Mouse (Mus musculus): ENCODE measurements at regions not wholly inside any gene's neighbourhood (a gene's known extent, or its start where the extent isn't known, plus 50 kb on each side); places are given as distances from the start of the nearest gene placed in this dataset.
A peak's percentile ranks its signal among the peaks of the same experiment; 100 is the strongest.

DNA sequence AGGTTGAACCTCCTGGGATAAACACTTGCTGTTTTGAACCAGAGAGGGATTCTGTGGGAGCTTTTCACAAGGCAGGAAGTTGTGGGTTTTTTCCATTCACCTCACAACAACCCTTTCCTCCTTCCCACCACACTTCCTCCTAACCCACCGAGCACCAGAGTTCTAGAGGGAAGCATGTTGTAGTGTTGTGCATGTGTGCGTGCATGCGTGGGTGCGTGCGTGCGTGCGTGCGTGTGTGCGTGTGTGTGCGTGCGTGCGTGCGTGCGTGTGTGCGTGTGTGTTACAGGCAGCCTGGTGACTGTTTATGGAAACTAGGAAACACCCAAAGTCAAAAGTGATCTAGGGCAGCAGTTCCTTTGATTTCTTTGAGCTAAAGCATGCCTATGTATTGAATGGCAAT lies 186.5 kb upstream of the Klf7 start:
- no peaks in the 10 kb centered on the region for H3K36me3 ChIP-seq
- H3K9me3 ChIP-seq (replicated peaks) = no peaks in the 10 kb centered on the region
- 60% methylated on average over 15 of the region's 15 CpGs for WGBS (ENCODE audit: insufficient replicate concordance)
- H3K9ac ChIP-seq = no peak overlapping the region
- DNase-seq (no peak), ATAC-seq (ENCODE audit: low read depth) (no peak)
- H3K27ac ChIP-seq = no peak overlapping the region
- no peak overlapping the region for H3K4me3 ChIP-seq (replicated peaks)
- H3K4me1 ChIP-seq (replicated peaks) = peaks cover 8% of the 10 kb centered on the region; the same call in 1 of the 2 replicates
- no peaks in the 10 kb centered on the region for H3K27me3 ChIP-seq
- no peak overlapping the region for H3K4me2 ChIP-seq

DNA sequence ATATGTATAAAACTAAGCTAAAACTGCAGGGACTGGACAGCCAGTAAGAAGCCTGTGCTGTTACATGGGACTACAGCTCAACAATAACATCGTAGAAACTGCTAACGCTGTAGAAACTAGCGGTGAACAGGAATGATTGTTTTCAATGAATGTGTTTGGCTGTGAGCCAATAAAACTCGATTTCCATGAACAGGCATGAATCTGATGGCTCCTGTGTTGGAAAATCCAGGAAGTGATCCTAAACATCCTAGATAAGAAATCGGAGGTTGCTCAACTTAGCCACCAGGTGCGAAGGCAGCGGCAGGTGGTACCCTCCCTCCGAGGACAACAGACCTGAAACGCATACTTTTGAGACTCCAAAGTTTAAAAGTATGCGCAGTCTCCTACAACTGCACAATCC lies 186.0 kb upstream of the Klf7 start:
- ATAC-seq (ENCODE audit: low read depth) = no peak
- H3K4me2 ChIP-seq = no peak overlapping the region

DNA sequence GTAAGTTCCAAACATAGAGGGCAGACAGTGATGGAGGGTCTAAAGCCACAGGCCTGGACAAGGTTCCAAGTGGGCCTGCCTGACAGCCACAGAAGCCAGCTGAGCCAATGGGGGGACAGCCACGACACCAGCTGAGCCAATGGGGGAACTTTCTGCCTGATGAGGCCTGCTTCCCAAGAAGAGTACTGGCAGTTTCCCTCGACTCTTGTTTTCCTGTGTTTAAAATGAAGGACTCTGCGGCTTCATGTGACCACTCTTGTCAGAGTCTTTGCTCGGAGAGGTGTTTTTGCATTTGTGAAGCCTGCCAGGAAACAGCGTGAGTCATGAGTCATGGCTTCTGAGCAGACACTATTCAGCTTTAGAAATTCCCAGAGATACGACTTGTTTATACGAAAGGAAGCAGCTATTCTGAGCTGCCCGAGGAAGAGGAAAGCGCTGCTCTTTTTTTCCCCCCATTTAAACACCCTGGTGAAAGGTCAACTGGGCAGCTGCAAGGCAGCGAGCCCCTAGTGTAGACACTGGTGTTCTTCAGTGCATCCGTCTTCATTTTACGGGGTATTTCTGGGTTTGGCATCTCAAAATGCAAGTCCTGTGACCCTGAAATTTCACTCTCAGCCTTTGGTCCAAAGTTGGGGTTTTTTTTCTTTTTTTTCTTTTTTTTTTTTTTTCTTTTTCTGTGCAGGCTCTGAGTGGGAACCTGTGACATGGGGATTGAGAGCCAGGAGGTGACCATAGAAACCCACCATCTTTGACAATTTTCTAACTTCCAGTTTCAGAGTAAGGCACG lies 183.5 kb upstream of the Klf7 start:
- no peak overlapping the region for H3K4me3 ChIP-seq (replicated peaks)
- no peak for DNase-seq
- no peaks in the 10 kb centered on the region for H3K36me3 ChIP-seq
- 26% methylated on average over 13 of the region's 13 CpGs for WGBS (ENCODE audit: insufficient replicate concordance)
- ATAC-seq (ENCODE audit: low read depth) = peak; percentile 50
- H3K9ac ChIP-seq = no peak overlapping the region
- no peaks in the 10 kb centered on the region for H3K27me3 ChIP-seq
- no peak overlapping the region for H3K4me2 ChIP-seq
- H3K9me3 ChIP-seq (replicated peaks) = no peaks in the 10 kb centered on the region
- peak overlapping the region; percentile 63 for H3K27ac ChIP-seq
- H3K4me1 ChIP-seq (replicated peaks) = peaks cover 17% of the 10 kb centered on the region; the same call in 1 of the 2 replicates

More for the DNA sequence above, 186.0 kb upstream of the Klf7 start:
- Histone ChIP-seq H3K4me3 (replicated peaks) (no peak overlapping the region), H3K27me3 (no peaks in the 10 kb centered on the region), H3K9me3 (replicated peaks) (no peaks in the 10 kb centered on the region), H3K9ac (no peak overlapping the region), H3K4me1 (replicated peaks) (peaks cover 11% of the 10 kb centered on the region; the same call in 1 of the 2 replicates), H3K36me3 (no peaks in the 10 kb centered on the region), H3K27ac (no peak overlapping the region)
- no peak for DNase-seq
- 52% methylated on average over 10 of the region's 10 CpGs for WGBS (ENCODE audit: insufficient replicate concordance)

DNA sequence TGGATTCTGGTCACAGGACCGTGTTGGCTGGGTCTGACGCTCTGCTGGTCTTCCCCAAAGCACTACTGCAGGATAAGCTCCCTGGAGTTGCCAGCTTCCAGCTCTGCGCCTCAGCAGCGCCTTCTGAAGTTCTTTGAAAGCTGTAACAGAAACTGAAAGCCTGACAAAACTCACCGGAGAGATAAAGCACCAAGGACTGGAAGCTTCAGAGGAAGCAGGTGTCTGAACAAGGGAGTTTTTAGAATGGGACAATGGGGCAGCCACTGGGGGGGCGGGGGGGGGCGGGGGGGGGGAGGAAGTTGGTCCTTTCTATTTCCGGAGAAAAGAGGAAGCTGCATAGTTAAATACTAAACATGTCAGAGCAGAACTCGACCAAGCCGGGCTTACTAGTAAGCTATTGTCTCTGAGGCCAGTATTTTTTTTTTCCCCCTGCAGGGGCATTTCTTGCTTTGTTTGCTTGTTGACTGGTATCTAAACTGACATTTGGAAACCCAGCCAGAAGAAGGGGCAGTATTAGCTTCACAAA lies 180.8 kb upstream of the Klf7 start:
- H3K4me1 ChIP-seq (replicated peaks) = peaks cover 17% of the 10 kb centered on the region; the same call in 1 of the 2 replicates
- no peaks in the 10 kb centered on the region for H3K27me3 ChIP-seq
- peak overlapping the region; percentile 43 for H3K4me2 ChIP-seq
- H3K27ac ChIP-seq = peak overlapping the region; percentile 50; the same call in 1 of the 2 replicates
- H3K4me3 ChIP-seq (replicated peaks) = peak overlapping the region; percentile 32
- no peaks in the 10 kb centered on the region for H3K9me3 ChIP-seq (replicated peaks)
- WGBS (ENCODE audit: insufficient replicate concordance) = 3% methylated on average over 10 of the region's 10 CpGs
- peak; percentile 34; the same call in 1 of the 2 replicates for ATAC-seq (ENCODE audit: low read depth)
- DNase-seq = no peak
- no peak overlapping the region for H3K9ac ChIP-seq
- no peaks in the 10 kb centered on the region for H3K36me3 ChIP-seq

DNA sequence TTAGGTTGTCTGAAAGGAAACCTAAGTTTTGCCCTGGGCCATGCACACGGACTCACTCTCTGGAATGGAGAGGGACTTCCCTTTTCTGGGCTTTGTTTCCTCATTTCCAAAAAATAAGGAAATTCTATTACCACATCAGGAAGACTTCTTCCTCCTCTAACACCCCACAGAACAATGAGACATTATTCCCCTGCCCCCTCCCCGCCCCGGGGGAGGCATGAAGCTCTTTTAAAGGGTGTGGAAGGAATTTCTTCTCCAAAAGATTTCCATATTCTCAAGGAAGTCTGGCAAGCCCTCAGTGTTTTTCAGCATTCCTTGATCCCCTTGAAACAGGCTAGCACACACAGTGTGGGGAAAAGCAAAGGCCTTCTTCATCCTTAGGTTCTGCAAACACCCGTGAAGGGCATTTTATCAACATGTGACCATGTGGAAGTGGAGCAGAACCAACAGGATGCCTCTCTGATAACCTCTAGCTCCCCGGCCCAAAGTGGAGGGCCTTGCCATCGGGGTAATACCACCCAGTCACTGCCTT lies 179.5 kb upstream of the Klf7 start:
- ATAC-seq (ENCODE audit: low read depth) (no peak), DNase-seq (no peak)
- Histone ChIP-seq H3K4me1 (replicated peaks) (peaks cover 17% of the 10 kb centered on the region; the same call in 1 of the 2 replicates), H3K36me3 (no peaks in the 10 kb centered on the region), H3K27me3 (no peaks in the 10 kb centered on the region), H3K9me3 (replicated peaks) (no peaks in the 10 kb centered on the region), H3K4me3 (replicated peaks) (no peak overlapping the region), H3K27ac (no peak overlapping the region), H3K4me2 (no peak overlapping the region), H3K9ac (no peak overlapping the region)
- WGBS (ENCODE audit: insufficient replicate concordance) = 18% methylated on average over 6 of the region's 6 CpGs

DNA sequence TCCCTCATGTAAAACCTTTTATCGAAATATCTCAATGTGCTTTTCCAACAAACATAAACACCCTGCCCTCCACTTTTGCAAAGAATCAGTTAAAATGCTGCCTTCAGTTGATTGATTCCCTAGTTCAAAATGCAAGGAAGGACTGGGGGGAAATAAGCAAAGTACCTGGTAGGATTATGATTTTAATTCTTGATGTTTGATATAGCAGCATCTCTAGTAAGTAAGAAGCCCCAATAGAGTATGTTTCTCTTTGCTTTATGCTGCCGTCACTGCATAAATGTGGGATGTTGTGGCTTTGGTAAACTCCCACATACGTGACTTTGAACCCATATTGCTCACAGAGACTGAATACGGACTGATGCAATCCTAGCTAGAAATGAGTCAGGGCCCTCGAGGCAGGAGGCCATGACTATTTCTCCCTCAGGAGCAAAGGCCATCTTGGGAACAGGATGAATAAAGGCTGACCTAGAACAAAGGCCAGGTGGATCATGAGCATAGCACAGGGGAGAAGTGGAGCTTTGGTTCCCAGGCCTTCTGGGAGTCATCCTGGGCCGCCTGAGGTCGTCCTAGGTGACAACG lies 179.0 kb upstream of the Klf7 start:
- Histone ChIP-seq H3K9me3 (replicated peaks) (no peaks in the 10 kb centered on the region), H3K36me3 (no peaks in the 10 kb centered on the region), H3K4me3 (replicated peaks) (no peak overlapping the region), H3K4me2 (no peak overlapping the region), H3K9ac (no peak overlapping the region), H3K27ac (no peak overlapping the region), H3K4me1 (replicated peaks) (peaks cover 17% of the 10 kb centered on the region; the same call in 1 of the 2 replicates), H3K27me3 (no peaks in the 10 kb centered on the region)
- WGBS (ENCODE audit: insufficient replicate concordance) = 45% methylated on average over 8 of the region's 8 CpGs
- no peak for DNase-seq
- no peak for ATAC-seq (ENCODE audit: low read depth)

DNA sequence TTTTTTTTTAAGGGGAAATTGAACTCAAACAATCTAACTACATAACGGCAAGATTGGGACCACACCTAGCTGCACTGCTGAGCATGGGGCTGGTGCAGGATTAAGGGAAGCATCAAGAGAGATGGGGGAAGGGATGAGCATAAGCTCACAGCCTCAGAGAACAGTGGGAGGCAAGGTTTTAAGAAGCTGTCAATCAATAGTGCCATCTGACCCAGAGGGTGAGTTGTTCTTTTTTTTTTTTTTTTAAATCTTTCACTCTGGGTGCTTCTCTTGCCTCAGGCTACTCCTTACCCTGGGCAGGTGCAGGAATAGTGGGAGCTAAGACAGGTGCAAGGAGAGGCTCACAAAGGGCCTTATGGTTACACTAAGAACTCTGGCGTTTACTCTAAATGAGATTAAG lies 176.9 kb upstream of the Klf7 start:
- WGBS (ENCODE audit: insufficient replicate concordance) = 58% methylated on average over 2 of the region's 2 CpGs
- DNase-seq (no peak), ATAC-seq (ENCODE audit: low read depth) (no peak)
- no peaks in the 10 kb centered on the region for H3K36me3 ChIP-seq
- no peaks in the 10 kb centered on the region for H3K9me3 ChIP-seq (replicated peaks)
- H3K4me1 ChIP-seq (replicated peaks) = peaks cover 9% of the 10 kb centered on the region
- no peak overlapping the region for H3K27ac ChIP-seq
- H3K9ac ChIP-seq = no peak overlapping the region
- H3K4me3 ChIP-seq (replicated peaks) = no peak overlapping the region
- H3K4me2 ChIP-seq = no peak overlapping the region
- H3K27me3 ChIP-seq = no peaks in the 10 kb centered on the region

DNA sequence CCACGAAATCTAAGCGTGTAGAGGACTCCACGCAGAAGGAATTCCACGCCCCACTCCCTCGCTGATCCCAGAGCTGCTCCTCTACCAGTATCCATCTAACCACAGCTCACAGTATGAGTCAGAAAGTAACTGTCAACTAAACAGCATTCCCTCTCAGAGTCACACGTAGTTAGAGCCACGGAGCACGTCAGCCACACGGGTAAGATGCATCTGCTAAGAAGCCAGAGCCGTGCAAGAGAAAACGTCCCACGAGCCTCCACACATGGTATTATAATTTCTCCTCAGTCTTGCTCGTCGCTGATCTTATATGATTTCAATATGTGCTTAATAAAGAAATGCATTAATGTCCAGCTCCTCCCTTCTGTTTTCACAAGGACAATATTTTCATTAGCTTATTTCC lies 176.1 kb upstream of the Klf7 start:
- Histone ChIP-seq H3K9me3 (replicated peaks) (no peaks in the 10 kb centered on the region), H3K36me3 (no peaks in the 10 kb centered on the region), H3K27ac (no peak overlapping the region), H3K4me3 (replicated peaks) (no peak overlapping the region), H3K27me3 (no peaks in the 10 kb centered on the region), H3K9ac (no peak overlapping the region), H3K4me2 (no peak overlapping the region), H3K4me1 (replicated peaks) (peaks cover 8% of the 10 kb centered on the region)
- WGBS (ENCODE audit: insufficient replicate concordance) = 70% methylated on average over 14 of the region's 14 CpGs
- DNase-seq (no peak), ATAC-seq (ENCODE audit: low read depth) (no peak)

DNA sequence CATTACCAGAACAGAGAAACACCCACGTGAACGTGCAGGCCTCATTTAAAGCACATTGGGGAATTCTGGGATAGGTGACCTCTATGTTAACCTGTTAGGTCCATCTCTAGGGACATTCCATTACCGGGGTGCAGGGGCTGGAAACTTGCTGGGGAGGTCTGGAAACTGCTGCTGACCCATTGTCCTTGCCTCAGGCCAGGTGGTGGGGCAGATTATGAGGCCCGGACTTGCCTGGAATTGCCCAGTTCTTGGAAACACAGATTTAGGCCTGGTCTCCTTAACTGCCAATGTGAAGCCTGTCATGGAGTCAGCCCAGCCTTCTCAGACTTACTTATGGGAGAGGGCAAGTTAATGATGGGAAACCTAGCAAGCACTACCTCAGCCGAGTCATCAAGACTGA lies 175.3 kb upstream of the Klf7 start:
- WGBS (ENCODE audit: insufficient replicate concordance) = 63% methylated on average over 5 of the region's 5 CpGs
- H3K9ac ChIP-seq = no peak overlapping the region
- DNase-seq = no peak
- ATAC-seq (ENCODE audit: low read depth) = no peak
- H3K27me3 ChIP-seq = no peaks in the 10 kb centered on the region
- H3K36me3 ChIP-seq = no peaks in the 10 kb centered on the region
- H3K27ac ChIP-seq = no peak overlapping the region
- peaks cover 2% of the 10 kb centered on the region; the same call in 1 of the 2 replicates for H3K4me1 ChIP-seq (replicated peaks)
- H3K4me2 ChIP-seq = no peak overlapping the region
- no peaks in the 10 kb centered on the region for H3K9me3 ChIP-seq (replicated peaks)
- H3K4me3 ChIP-seq (replicated peaks) = no peak overlapping the region

DNA sequence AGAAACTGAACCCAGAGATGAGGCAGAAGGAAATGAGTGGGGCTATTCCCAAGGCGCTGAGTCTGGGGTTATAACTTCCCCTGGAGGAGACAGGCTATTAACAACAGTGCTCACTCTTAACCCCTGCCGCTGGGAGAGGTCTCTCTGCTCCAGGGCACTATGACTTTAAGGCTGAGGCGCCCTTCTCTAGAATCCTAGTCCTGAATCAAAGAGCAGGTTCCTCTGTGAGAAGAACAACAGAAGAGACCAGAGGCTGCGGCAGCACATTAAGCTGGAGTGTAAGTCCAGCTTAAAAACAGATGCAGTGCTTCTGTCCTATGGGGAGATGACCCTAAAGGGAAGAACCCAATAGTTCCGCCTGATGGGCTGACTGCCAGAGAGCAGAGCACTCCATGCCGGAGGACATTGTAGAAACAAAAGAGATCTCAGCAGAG lies 173.4 kb upstream of the Klf7 start:
- H3K9ac ChIP-seq = no peak overlapping the region
- H3K4me3 ChIP-seq (replicated peaks) = no peak overlapping the region
- WGBS (ENCODE audit: insufficient replicate concordance) = 29% methylated on average over 6 of the region's 6 CpGs
- DNase-seq = no peak
- no peak for ATAC-seq (ENCODE audit: low read depth)
- no peak overlapping the region for H3K27ac ChIP-seq
- H3K4me2 ChIP-seq = no peak overlapping the region
- H3K4me1 ChIP-seq (replicated peaks) = no peaks in the 10 kb centered on the region; the same call in 1 of the 2 replicates
- no peaks in the 10 kb centered on the region for H3K9me3 ChIP-seq (replicated peaks)
- no peaks in the 10 kb centered on the region for H3K27me3 ChIP-seq
- no peaks in the 10 kb centered on the region for H3K36me3 ChIP-seq

DNA sequence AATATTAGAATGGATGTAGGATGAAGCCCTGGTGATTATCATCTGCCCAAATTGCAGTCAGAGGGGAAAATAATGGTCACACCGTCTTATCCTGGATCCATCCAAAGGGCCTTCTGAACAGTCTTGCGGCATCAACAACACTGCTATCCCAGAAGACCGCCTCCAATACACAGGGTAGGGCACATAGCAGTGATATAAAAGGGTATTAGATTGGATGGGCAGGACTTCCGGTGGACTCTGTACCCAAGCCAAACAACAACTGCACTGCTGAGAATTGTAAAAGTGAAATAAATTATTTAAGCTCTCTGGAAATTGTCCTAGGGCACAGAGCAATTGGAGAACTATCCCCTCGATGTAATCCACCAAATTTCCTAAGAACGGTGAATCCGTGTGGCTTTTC lies 173.0 kb upstream of the Klf7 start:
- H3K9ac ChIP-seq = no peak overlapping the region
- WGBS (ENCODE audit: insufficient replicate concordance) = 54% methylated on average over 7 of the region's 7 CpGs
- DNase-seq (no peak), ATAC-seq (ENCODE audit: low read depth) (no peak)
- H3K36me3 ChIP-seq = no peaks in the 10 kb centered on the region
- H3K4me1 ChIP-seq (replicated peaks) = no peaks in the 10 kb centered on the region; the same call in 1 of the 2 replicates
- no peaks in the 10 kb centered on the region for H3K9me3 ChIP-seq (replicated peaks)
- no peak overlapping the region for H3K4me3 ChIP-seq (replicated peaks)
- no peaks in the 10 kb centered on the region for H3K27me3 ChIP-seq
- no peak overlapping the region for H3K4me2 ChIP-seq
- no peak overlapping the region for H3K27ac ChIP-seq

Measured in liver, embryonic 13.5 days (tissue).